Comparison of ENCODE assay signal across 21 mouse cellular contexts in the genomic region with DNA sequence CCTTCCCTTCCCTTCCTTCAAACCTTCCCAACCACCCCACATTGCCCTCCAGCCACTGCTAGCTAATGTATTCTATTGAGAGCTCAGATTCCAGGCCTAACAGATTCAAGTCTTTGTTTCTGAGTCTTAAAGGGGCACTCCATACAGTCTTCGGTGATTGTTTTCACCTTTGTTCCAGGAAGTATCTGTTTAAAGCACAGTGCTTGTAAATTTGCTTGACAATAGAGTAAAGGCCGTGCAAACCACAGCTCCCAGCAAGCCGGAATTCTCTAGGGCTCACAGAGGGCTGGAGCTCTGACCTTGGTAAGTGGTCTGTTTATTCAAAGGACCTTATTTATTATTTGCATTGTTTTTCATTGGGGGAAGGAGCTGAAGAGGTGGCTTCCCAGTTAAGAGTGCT. TPM values are rescaled to one million over a fixed set of nuclear protein-coding genes. Genes with fewer than 3 reads are reported as not detected.
DNase-seq lines count a peak whose midpoint lies in the region; ATAC-seq and TF ChIP-seq lines count a peak whose summit lies in the region.
"Had no signal": no experiment of that assay in that cellular context is flagged by ENCODE, and none has a peak within 500 bp of the region (broad histone marks: within the 10 kb centered on the region; RNA-seq: fewer than 3 reads in every experiment).

No protein-coding gene starts in this region.

- no peak for ATAC-seq in forebrain, embryonic 12.5 days (ENCODE audit: low FRiP score)
- ATAC-seq in forebrain, embryonic 15.5 days (replicated peaks), result no peak
- no peak for ATAC-seq in midbrain, embryonic 12.5 days (ENCODE audit: low FRiP score, low read depth)
- no peak for ATAC-seq in midbrain, postnatal 0 days (ENCODE audit: low FRiP score)
- ATAC-seq in midbrain, embryonic 14.5 days (ENCODE audit: low FRiP score, low TSS enrichment), result no peak
- ATAC-seq in CD4-positive, CD25-positive, alpha-beta regulatory T cell, adult 4 months, result no peak

- H3K9ac ChIP-seq in forebrain, embryonic 12.5 days, result no peak overlapping the region
- H3K9ac ChIP-seq in forebrain, embryonic 15.5 days (replicated peaks), result no peak overlapping the region
- no peak overlapping the region for H3K9ac ChIP-seq in midbrain, embryonic 12.5 days (replicated peaks)
- H3K9ac ChIP-seq in midbrain, postnatal 0 days (replicated peaks; ENCODE audit: low read length, poor library complexity, severe bottlenecking), result no peak overlapping the region
- no peak overlapping the region for H3K9ac ChIP-seq in midbrain, embryonic 14.5 days (replicated peaks; ENCODE audit: low read length)
- H3K9ac ChIP-seq: heart, embryonic 15.5 days; neural tube, embryonic 12.5 days had no signal

- H3K27me3 ChIP-seq in forebrain, embryonic 12.5 days, result 0 out of 2 replicates have a peak, but pooled peaks cover 4% of the 10 kb centered on the region
- H3K27me3 ChIP-seq in forebrain, embryonic 15.5 days, result no peaks in the 10 kb centered on the region
- H3K27me3 ChIP-seq in midbrain, embryonic 12.5 days, result peaks cover 12% of the 10 kb centered on the region; the same call in 1 of the 2 replicates
- H3K27me3 ChIP-seq in midbrain, postnatal 0 days (ENCODE audit: insufficient read depth, low read length), result no peaks in the 10 kb centered on the region
- H3K27me3 ChIP-seq in midbrain, embryonic 14.5 days (ENCODE audit: control insufficient read depth, insufficient read depth, low read length), result no peaks in the 10 kb centered on the region
- H3K27me3 ChIP-seq: heart, embryonic 15.5 days; neural tube, embryonic 12.5 days had no signal

- peak overlapping the region; percentile 50; the same call in 1 of the 2 replicates for H3K27ac ChIP-seq in forebrain, embryonic 12.5 days
- no peak overlapping the region for H3K27ac ChIP-seq in forebrain, embryonic 15.5 days (replicated peaks)
- peak overlapping the region; percentile 42 for H3K27ac ChIP-seq in midbrain, embryonic 12.5 days (replicated peaks)
- no peak overlapping the region for H3K27ac ChIP-seq in midbrain, postnatal 0 days (ENCODE audit: low read depth, low read length)
- no peak overlapping the region for H3K27ac ChIP-seq in midbrain, embryonic 14.5 days (replicated peaks; ENCODE audit: low read depth, low read length)
- H3K27ac ChIP-seq: heart, embryonic 15.5 days; neural tube, embryonic 12.5 days had no signal

- H3K9me3 ChIP-seq in forebrain, embryonic 12.5 days, result no peaks in the 10 kb centered on the region
- H3K9me3 ChIP-seq in forebrain, embryonic 15.5 days, result no peaks in the 10 kb centered on the region
- H3K9me3 ChIP-seq in midbrain, embryonic 12.5 days, result no peaks in the 10 kb centered on the region
- no peaks in the 10 kb centered on the region for H3K9me3 ChIP-seq in midbrain, postnatal 0 days (ENCODE audit: low read length)
- H3K9me3 ChIP-seq in midbrain, embryonic 14.5 days (ENCODE audit: control insufficient read depth, low read length), result no peaks in the 10 kb centered on the region
- H3K9me3 ChIP-seq: heart, embryonic 15.5 days; neural tube, embryonic 12.5 days had no signal

- no peak overlapping the region for H3K4me3 ChIP-seq in forebrain, embryonic 12.5 days (replicated peaks)
- H3K4me3 ChIP-seq in forebrain, embryonic 15.5 days, result no peak overlapping the region
- H3K4me3 ChIP-seq in midbrain, embryonic 12.5 days, result no peak overlapping the region
- no peak overlapping the region for H3K4me3 ChIP-seq in midbrain, postnatal 0 days (ENCODE audit: low read depth, low read length)
- H3K4me3 ChIP-seq in midbrain, embryonic 14.5 days (replicated peaks; ENCODE audit: low read depth, low read length), result no peak overlapping the region
- H3K4me3 ChIP-seq: heart, embryonic 15.5 days; neural tube, embryonic 12.5 days had no signal

- no peak overlapping the region for H3K4me2 ChIP-seq in forebrain, embryonic 12.5 days
- H3K4me2 ChIP-seq in forebrain, embryonic 15.5 days (replicated peaks), result no peak overlapping the region
- no peak overlapping the region for H3K4me2 ChIP-seq in midbrain, embryonic 12.5 days (replicated peaks)
- H3K4me2 ChIP-seq in midbrain, postnatal 0 days (ENCODE audit: low read depth, low read length, poor library complexity, severe bottlenecking), result no peak overlapping the region
- no peak overlapping the region for H3K4me2 ChIP-seq in midbrain, embryonic 14.5 days (ENCODE audit: low read length)
- H3K4me2 ChIP-seq: heart, embryonic 15.5 days; neural tube, embryonic 12.5 days had no signal

- WGBS in forebrain, embryonic 12.5 days, result 25% methylated on average over 3 of the region's 3 CpGs
- WGBS in forebrain, embryonic 15.5 days, result 20% methylated on average over 3 of the region's 3 CpGs
- WGBS in midbrain, embryonic 12.5 days, result 24% methylated on average over 3 of the region's 3 CpGs
- WGBS in midbrain, postnatal 0 days, result 29% methylated on average over 3 of the region's 3 CpGs
- 33% methylated on average over 3 of the region's 3 CpGs for WGBS in midbrain, embryonic 14.5 days

- TF ChIP-seq CTCF in midbrain, postnatal 0 days (IDR thresholded peaks at IDR 0.05), result no peak

- no peak for DNase-seq in midbrain, postnatal 0 days (ENCODE audit: low spot score)
- DNase-seq in embryo, embryonic 10 days (ENCODE audit: low spot score), result peak; percentile 35
- DNase-seq in midbrain, embryonic 14.5 days, result peak; percentile 8
- DNase-seq in cerebellum, postnatal 4 days (ENCODE audit: low spot score in 2 of 2), result no peak
- DNase-seq: adrenal gland, postnatal 10 days; cerebellum, adult 18-20 months; cerebellum, postnatal 36 days; heart, adult 18-20 months; kidney, adult 9 months; kidney, postnatal 4 days; layer of hippocampus, postnatal 36 days; lung, adult 18-20 months; lung, postnatal 36 days; spleen, adult 18-20 months; thymus, adult 18-20 months had no signal

- no peaks in the 10 kb centered on the region for H3K36me3 ChIP-seq in forebrain, embryonic 12.5 days (replicated peaks)
- H3K36me3 ChIP-seq in forebrain, embryonic 15.5 days, result no peaks in the 10 kb centered on the region
- no peaks in the 10 kb centered on the region for H3K36me3 ChIP-seq in midbrain, embryonic 12.5 days
- no peaks in the 10 kb centered on the region for H3K36me3 ChIP-seq in midbrain, postnatal 0 days (ENCODE audit: insufficient read depth, low read length)
- no peaks in the 10 kb centered on the region for H3K36me3 ChIP-seq in midbrain, embryonic 14.5 days (ENCODE audit: control insufficient read depth, insufficient read depth, low read length)
- H3K36me3 ChIP-seq: heart, embryonic 15.5 days; neural tube, embryonic 12.5 days had no signal

- no peaks in the 10 kb centered on the region for H3K4me1 ChIP-seq in forebrain, embryonic 12.5 days
- peaks cover 4% of the 10 kb centered on the region; the same call in 1 of the 2 replicates for H3K4me1 ChIP-seq in forebrain, embryonic 15.5 days
- 0 out of 2 replicates have a peak, but pooled peaks cover 4% of the 10 kb centered on the region for H3K4me1 ChIP-seq in midbrain, embryonic 12.5 days
- no peaks in the 10 kb centered on the region for H3K4me1 ChIP-seq in midbrain, postnatal 0 days (ENCODE audit: insufficient read depth, low read length)
- H3K4me1 ChIP-seq in midbrain, embryonic 14.5 days (ENCODE audit: control insufficient read depth, insufficient read depth, low read length), result no peaks in the 10 kb centered on the region
- H3K4me1 ChIP-seq: heart, embryonic 15.5 days; neural tube, embryonic 12.5 days had no signal

RNA-seq across cellular contexts. Expression of a gene that starts 2.8 kb away (rescaled TPM):
- polyA plus RNA-seq in forebrain, embryonic 12.5 days (2016; fragmentation: Nextera tagmentation; extraction: Ambion mirVana), result 16.3 and 18.8 TPM in 2 replicates
- 15.0 and 15.4 TPM in 2 replicates for polyA plus RNA-seq in forebrain, embryonic 15.5 days (2015; fragmentation: Nextera tagmentation; extraction: Ambion mirVana)
- polyA plus RNA-seq in midbrain, embryonic 12.5 days (2016; fragmentation: Nextera tagmentation; extraction: Ambion mirVana), result 18.6 and 18.7 TPM in 2 replicates
- 12.7 and 13.6 TPM in 2 replicates for total RNA-seq in midbrain, postnatal 0 days (2014; rRNA removed)
- 11.4 and 12.3 TPM in 2 replicates for polyA plus RNA-seq in midbrain, postnatal 0 days (2015; fragmentation: Nextera tagmentation; extraction: Ambion mirVana)
- polyA plus RNA-seq in midbrain, embryonic 14.5 days (2014; fragmentation: Nextera tagmentation; extraction: Ambion mirVana), result 13.4 and 15.0 TPM in 2 replicates
- 10 to 100 TPM; 22.4 to 22.7 TPM for polyA plus RNA-seq in CD4-positive, CD25-positive, alpha-beta regulatory T cell, adult 4 months (2017; shearing (Covaris generic))

RNA-seq across cellular contexts. Expression of a gene that starts 56.1 kb away (rescaled TPM):
- 27.1 and 27.9 TPM in 2 replicates for polyA plus RNA-seq in forebrain, embryonic 12.5 days (2016; fragmentation: Nextera tagmentation; extraction: Ambion mirVana)
- polyA plus RNA-seq in forebrain, embryonic 15.5 days (2015; fragmentation: Nextera tagmentation; extraction: Ambion mirVana), result 30.1 and 31.2 TPM in 2 replicates
- 36.0 and 37.8 TPM in 2 replicates for polyA plus RNA-seq in midbrain, embryonic 12.5 days (2016; fragmentation: Nextera tagmentation; extraction: Ambion mirVana)
- total RNA-seq in midbrain, postnatal 0 days (2014; rRNA removed), result 36.1 and 38.1 TPM in 2 replicates
- polyA plus RNA-seq in midbrain, postnatal 0 days (2015; fragmentation: Nextera tagmentation; extraction: Ambion mirVana), result 39.5 and 44.0 TPM in 2 replicates
- polyA plus RNA-seq in midbrain, embryonic 14.5 days (2014; fragmentation: Nextera tagmentation; extraction: Ambion mirVana), result 31.4 and 35.3 TPM in 2 replicates
- polyA plus RNA-seq in CD4-positive, CD25-positive, alpha-beta regulatory T cell, adult 4 months (2017; shearing (Covaris generic)), result 10 to 100 TPM; 10.0 to 12.9 TPM

Comparison
In these comparisons a context has a peak if more than half of its experiments do, and no peak if none do; other contexts are left out.
1. H3K27ac ChIP-seq: peak in forebrain, embryonic 12.5 days (single experiment) and midbrain, embryonic 12.5 days (single experiment); none in forebrain, embryonic 15.5 days (single experiment), midbrain, postnatal 0 days (single experiment) and midbrain, embryonic 14.5 days (single experiment).
2. DNase-seq: peak in embryo, embryonic 10 days (single experiment) and midbrain, embryonic 14.5 days (single experiment); none in midbrain, postnatal 0 days (single experiment) and cerebellum, postnatal 4 days (0 of 2).